Mouse (Mus musculus): ENCODE measurements around the gene Cntnap2.
"Not testable (repeated sequence)": the region's sequence is repeated elsewhere in the genome, so short reads cannot be mapped to it uniquely, and the experiment has no call there.

Cntnap2 gene

GRCm38 (mm10) chr6:46972640-46973039, 1913.5 kb downstream of the Cntnap2 start:
- DNase-seq (ENCODE audit: low spot score): peak; percentile 6

GRCm38 (mm10) chr6:46996010-46996602, 1936.9 kb downstream of the Cntnap2 start:
- DNase-seq (ENCODE audit: low spot score): no peak

- no peak for DNase-seq (ENCODE audit: low spot score)
Measured at GRCm38 (mm10) chr6:47004430-47004829, 1945.3 kb downstream of the Cntnap2 start.

- no peak for DNase-seq (ENCODE audit: low spot score)
Measured at GRCm38 (mm10) chr6:47012933-47013332, 1953.8 kb downstream of the Cntnap2 start.

- DNase-seq (ENCODE audit: low spot score): peak; percentile 74
Measured at GRCm38 (mm10) chr6:47013535-47013934, 1954.4 kb downstream of the Cntnap2 start.

- DNase-seq (ENCODE audit: low spot score): no peak
Measured at GRCm38 (mm10) chr6:47014886-47015586, 1955.9 kb downstream of the Cntnap2 start.

- no peak for DNase-seq (ENCODE audit: low spot score)
Measured at GRCm38 (mm10) chr6:47026064-47026686, 1967.0 kb downstream of the Cntnap2 start.

GRCm38 (mm10) chr6:47031362-47031761, 1972.2 kb downstream of the Cntnap2 start:
- DNase-seq (ENCODE audit: low spot score): no peak

GRCm38 (mm10) chr6:47042602-47043001, 1983.4 kb downstream of the Cntnap2 start:
- no peak for DNase-seq (ENCODE audit: low spot score)

GRCm38 (mm10) chr6:47043586-47043985, 1984.4 kb downstream of the Cntnap2 start:
- no peak for DNase-seq (ENCODE audit: low spot score)

GRCm38 (mm10) chr6:47044385-47045200, 1985.4 kb downstream of the Cntnap2 start:
- no peak for DNase-seq (ENCODE audit: low spot score)

- DNase-seq (ENCODE audit: low spot score): no peak
Measured at GRCm38 (mm10) chr6:47049051-47049450, 1989.9 kb downstream of the Cntnap2 start.

GRCm38 (mm10) chr6:47050319-47051222, 1991.4 kb downstream of the Cntnap2 start:
- DNase-seq (ENCODE audit: low spot score): no peak

GRCm38 (mm10) chr6:47061341-47061740, 2002.2 kb downstream of the Cntnap2 start:
- no peak for DNase-seq (ENCODE audit: low spot score)

- no peak for DNase-seq (ENCODE audit: low spot score)
Measured at GRCm38 (mm10) chr6:47089998-47090397, 2030.8 kb downstream of the Cntnap2 start.

GRCm38 (mm10) chr6:47104951-47105350, 2045.8 kb downstream of the Cntnap2 start:
- no peak for DNase-seq (ENCODE audit: low spot score)

- no peak for DNase-seq (ENCODE audit: low spot score)
Measured at GRCm38 (mm10) chr6:47109582-47110220, 2050.5 kb downstream of the Cntnap2 start.

GRCm38 (mm10) chr6:47134063-47134462, 2074.9 kb downstream of the Cntnap2 start:
- DNase-seq (ENCODE audit: low spot score): not testable (repeated sequence)

GRCm38 (mm10) chr6:47153018-47153417, 2093.9 kb downstream of the Cntnap2 start:
- DNase-seq (ENCODE audit: low spot score): not testable (repeated sequence)

GRCm38 (mm10) chr6:47174580-47175294, 2115.6 kb downstream of the Cntnap2 start:
- DNase-seq (ENCODE audit: low spot score): not testable (repeated sequence)
